Mouse (Mus musculus) layer of hippocampus, postnatal 10 days (tissue): ENCODE results near the gene Gm29094. TPM values are rescaled to one million over a fixed set of nuclear protein-coding genes. Genes with fewer than 3 reads are reported as not detected.
"Not testable (repeated sequence)": the region's sequence is repeated elsewhere in the genome, so short reads cannot be mapped to it uniquely, and the experiment has no call there.

Experiments
- DNase-seq, 2 experiments: peaks; one replicate each; pipeline ENCODE4 v3.0.0; 2021; ENCODE audit warnings: low spot score in 2 of 2
- long read RNA-seq: library from polyadenylated mRNA; stranded (forward); transcript quantifications from one replicate; pipeline ENCODE4 v2.0.0, GENCODE M21; 2023
- total RNA-seq, 2 experiments: library from RNA; stranded (reverse); gene quantifications; 2 replicates each; pipeline ENCODE4 v1.2.3; 2021

Gm29094 gene
- total RNA-seq: not detected
- long read RNA-seq: 0 reads

DNA sequence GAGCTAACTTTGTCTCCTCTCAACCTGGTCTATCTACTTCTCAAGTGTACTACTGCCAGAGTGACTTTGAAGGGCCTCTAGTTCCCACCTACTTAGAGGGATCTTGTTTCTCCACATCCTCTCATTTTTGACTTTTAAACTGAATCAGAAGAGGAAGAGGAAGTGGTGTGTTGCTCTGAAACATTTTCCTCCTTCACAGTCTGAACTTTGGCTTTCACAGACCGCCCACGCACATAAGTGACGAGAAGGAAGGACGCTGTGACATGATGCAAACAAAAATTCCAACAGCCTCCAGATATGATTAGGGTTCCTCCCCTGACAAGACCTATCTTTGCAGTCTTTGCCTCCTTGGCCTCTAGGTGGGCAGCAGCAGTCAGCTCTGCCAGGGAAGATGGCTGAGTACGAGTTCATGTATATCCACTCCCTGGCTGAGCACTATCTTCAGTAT lies at the start of gene Gm29094, which contains the start of gene Bcl2a1b:
Gm29094 (plus strand) TSS at position 411 of the 448 bp plus-strand sequence.
Bcl2a1b (plus strand) TSS at position 241 of the 448 bp plus-strand sequence.
- not testable (repeated sequence) for DNase-seq

DNA sequence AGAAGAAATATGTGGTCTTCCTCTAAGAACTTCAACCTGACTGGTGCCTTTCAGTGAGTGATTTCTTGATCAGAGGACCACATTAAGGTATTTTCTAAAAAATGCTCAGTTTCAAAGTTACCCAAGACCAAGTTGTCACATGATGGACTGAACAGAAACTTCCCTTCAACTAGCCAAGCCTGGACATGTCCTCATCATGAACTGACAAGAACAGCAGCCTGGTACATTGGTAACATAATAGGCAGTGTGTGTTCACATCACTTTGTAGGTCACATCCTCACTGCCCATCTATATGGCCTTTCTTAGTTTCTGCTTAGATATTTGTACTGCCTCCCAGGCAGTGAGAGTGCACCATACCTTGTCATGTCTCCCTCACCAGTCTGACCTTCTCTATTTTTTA lies 26.6 kb upstream of the Gm29094 start:
- DNase-seq: not testable (repeated sequence)

DNA sequence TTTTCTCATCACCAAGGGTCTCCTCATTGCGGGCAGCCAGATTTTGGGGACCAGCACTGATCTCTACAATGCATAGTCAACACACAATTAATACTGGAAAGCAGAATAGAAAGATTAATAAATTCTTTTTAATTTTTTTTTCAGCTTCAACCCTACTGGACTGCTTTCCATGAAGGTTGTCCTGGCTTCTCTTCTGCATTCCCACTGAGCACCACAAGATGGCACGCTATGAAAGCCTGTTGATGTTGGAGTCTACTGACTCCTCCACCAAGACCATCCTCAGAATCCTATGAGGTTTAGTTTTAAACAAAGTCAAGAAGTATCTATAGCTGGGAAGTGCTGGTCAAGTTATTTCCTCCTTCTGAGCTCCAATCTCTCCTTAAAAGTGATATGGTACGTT lies 20.3 kb upstream of the Gm29094 start:
- DNase-seq: peak; percentile 82 to 85

DNA sequence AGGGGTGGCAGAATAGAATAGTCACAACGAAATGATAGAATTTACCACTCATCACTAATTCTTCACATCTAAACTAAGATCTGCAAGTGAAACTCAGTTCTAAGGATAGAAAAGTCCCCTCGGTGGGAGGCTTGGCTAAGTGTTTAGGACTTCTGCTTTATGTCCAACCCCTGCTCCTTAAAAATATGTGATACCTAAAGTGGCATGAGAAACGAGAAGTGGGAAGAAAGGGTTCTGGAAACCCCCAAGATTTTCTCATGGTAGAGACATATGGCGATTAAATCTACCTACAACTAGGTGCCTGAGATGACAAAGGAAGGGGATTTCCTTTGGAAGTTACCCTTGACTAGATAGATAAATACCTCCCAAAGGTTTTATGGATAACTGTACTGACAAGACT lies 19.7 kb upstream of the Gm29094 start:
- not testable (repeated sequence) for DNase-seq

DNA sequence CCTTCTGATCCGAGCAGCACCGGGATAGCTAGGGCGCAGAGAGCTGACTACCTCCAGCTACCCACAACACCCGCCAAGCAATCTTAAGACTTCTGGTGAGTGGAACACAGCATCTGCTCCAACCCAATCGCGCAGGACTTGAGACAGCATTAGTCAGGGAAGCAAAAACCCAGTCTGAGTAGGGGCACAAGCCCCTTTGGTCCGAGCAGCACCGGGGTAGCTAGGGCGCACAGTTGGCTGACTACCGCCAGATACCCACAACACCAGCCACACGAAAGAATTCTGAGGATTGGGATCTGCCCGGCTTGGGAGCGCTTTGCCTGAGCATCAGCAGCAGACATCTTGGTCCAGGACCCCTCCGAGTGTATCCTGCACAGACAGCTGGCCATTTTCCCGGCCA lies 12.2 kb upstream of the Gm29094 start:
- not testable (repeated sequence) for DNase-seq

DNA sequence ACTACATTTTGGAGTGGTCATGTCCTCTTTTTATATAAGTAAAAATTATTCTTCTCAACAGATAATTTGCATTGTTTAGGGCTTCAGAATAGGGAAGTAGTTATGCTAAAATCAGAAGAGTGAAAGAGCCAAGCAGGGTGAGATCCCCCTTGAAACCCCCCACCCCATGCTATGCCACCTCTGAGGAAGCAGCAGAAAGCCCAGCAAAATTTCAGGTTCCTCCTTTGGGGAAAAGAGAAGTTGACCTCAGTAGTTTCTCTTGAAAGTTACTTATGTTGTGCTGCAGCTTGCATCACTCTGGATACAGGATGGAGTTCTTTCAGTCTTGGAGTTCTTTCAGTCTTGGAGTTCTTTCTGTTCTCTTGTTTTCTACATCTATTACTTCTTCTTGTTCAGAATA lies 3.7 kb upstream of the Gm29094 start:
- DNase-seq: not testable (repeated sequence)

DNA sequence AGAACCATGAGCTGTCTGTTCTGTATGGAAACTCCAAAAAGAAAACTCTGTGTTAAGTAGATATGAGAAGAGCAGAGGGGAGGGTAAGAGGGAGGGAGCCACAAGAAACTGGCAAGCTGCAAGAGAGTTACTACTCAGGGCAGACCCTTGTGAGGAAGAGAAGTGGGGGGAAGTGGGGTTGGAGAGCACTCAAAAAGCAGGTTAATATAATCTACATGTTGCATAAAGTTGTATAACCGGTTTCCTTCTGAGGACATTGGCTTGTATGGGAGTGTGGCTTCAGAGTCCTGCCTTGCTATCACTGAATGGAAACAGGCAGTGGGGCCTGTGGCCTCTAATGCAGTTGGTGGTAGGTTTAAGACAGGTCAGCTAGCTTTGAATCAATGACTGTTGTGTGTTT lies 1.7 kb upstream of the Gm29094 start:
- not testable (repeated sequence) for DNase-seq

DNA sequence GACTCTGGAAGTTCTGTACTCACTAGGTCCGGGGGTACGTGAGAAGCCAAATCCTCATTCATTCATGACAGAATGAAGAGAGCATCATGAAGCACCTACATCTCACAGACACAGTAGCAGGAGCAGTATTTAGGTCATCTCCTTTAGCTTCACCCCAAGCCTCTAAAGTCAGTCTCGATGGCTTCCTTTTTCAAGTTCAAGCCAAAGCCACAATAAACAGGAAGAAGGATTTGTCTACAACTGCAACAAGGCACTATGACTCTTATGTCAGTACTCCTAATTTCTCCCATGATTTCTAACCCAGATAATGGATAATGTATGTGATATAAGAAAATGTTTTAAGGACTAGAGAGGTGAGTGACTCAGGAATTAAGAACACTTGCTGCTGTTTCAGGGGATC lies 830 bp upstream of the Gm29094 start:
- not testable (repeated sequence) for DNase-seq

DNA sequence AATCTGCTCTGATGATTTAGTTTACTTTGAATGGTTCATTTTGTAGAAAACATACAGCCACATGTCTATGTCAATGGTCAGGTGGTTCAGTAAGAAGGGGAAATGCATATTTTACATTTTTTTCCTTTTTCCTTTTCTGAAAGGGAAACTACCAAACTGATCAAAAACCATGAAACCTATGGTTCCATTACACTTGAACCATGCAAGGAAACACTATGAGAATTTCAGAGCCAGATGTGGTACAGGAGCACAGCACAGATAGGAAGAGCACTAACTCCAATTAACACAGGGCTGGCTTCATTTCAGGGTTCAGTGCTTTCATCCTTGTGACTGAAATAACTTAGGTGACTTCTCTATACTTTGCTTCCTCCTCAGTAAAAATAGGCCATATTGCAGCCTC lies 3.1 kb downstream of the Gm29094 start:
- DNase-seq: not testable (repeated sequence)

DNA sequence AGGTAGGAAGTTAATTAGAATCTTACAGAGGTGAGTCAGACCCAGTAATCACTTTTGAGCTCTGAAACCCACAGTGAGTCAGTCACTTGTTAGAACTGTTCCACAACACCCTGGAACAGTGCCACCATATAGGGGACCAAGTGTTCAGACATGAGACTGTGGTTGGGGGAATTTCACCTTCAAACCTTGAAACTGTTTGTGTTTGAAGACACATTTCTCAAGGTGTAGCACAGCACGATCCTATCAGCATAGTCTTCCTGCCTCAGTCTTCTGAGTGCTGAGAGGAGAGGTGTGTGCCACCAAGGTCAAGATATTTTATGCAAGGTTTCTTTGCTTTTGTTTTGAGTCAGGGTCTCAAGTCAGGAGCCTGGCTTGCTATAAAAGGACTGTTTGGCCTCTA lies 9.8 kb downstream of the Gm29094 start:
- DNase-seq: not testable (repeated sequence)

DNA sequence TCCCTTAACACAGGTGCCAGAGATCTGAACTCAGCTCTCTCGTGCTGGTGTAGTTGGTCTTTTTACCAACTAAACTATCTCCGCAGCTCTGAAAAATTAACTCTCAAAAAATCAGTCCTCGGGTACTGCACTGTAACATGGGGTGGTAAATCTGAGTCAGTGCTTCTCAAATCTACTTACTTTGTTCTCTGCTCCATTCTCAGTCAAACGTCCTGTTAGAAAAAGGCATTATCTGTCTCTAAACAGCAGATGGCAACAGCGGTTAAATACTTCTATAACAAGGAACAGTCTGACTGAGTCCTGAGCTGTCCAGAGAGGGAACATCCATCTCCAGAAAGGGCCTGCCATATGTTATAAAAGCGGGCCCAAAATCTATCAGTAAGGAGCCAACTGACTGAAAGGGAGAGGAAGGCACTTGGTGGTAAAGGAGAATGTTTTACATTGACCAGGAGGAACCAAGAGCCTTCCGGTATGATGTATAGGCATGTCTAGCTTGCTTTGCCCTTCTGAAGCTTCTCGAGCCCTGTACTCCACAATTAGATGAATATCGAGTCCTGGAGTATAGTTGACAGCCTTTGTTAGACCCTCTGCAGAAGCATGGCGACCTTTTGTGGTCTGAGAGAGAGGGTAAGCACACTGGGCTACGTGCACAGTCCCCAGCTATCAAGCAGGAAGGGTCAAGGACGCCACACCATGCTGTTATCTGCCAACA lies 11.3 kb downstream of the Gm29094 start, which contains the start of gene Mthfs:
Mthfs (plus strand) TSS at position 324 of the 712 bp plus-strand sequence.
- peak in 1 of 2 experiments; percentile 38 for DNase-seq

DNA sequence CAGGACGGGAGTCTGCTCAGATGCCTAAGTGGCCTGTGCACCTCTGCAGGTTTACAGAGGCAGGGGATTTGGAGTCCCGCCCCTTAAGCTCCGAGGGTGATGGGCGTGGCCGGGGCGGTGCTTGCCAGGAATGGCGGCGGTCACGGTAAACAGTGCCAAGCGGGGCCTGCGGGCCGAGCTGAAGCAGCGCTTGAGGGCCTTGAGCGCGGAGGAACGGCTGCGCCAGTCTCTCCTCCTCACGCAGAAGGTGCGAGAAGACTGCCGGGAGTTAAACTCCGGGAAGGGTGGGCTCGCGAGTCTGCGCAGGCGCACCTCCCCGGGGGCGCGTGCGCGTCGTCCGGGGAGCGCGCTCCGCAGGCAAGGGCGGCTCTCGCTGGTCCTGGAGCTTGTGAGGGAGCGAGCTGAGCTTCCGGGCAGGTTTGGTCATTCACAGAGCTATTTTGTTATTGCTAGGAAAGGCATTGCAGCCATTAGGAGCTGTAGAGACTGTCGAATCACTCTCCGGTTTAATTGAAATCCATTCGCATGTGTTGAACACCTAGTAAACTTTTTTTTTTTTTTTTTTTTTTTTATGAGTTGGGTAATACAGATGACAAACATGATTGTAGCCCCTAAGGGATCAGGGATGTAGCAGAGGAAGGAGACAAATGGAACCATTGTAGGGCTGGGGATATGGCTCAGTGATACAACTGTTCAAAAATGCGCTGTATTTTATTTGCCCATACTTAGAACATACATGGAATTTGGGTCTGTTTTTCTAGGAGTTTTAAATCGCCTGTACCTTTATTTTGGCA lies 12.1 kb downstream of the Gm29094 start:
- peak; percentile 91 to 93 for DNase-seq

DNA sequence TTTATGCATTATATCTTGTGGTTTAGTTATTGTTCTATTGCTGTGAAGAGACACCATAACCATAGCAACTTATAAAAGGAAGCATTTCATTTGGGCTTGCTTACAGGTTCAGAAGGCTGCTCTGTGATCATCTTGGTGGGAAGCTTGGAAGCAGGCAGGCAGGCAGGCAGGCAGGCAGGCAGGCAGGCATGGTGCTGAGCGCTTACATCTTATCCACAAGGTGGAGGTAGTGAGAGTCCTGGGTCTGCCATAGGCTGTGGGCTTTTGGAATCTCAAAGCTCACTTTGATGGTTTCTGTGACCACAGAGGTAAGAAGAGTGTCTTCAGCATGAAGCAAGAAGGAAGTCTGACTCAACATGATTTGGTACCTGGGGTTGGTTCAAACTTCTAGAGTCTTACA lies 13.2 kb downstream of the Gm29094 start:
- peak in 1 of 2 experiments; percentile 38 for DNase-seq

DNA sequence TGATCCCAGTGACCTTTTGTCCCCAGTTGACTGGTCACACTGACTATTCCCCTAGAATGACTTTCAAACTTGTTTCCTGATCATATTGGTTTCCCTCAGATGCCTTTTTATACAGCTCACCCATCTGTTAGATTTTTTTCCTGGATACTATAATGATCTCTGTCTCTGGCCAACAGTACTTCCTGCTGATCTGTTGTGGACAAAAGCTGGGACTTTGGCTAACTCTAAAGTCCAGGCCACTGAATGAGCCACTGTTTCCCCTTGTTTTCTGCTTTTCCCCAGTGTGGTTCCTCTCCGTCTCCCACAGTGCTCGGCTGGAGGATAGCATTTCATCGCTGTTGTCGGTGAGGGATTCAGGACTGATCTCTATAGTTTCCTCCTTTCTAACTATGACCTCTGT lies 19.0 kb downstream of the Gm29094 start:
- not testable (repeated sequence) for DNase-seq

DNA sequence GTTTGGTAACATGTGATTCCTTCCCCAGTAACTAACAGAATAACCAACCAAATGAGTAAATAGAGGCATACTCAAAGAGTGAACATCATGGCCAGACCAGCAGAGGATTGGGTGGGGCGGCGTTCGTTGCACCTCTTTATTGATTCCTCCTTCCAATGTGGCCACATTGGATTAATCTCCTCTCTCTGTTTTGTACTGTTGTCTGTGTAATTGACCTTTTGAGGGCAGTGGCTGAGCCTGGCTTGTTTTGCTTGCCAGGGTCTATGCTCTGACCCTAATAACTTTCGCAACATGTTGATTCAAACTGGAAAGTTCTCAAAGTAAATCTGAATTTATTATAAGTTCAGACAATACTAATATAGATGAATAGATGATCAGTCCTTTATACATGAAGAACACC lies 20.5 kb downstream of the Gm29094 start:
- not testable (repeated sequence) for DNase-seq

DNA sequence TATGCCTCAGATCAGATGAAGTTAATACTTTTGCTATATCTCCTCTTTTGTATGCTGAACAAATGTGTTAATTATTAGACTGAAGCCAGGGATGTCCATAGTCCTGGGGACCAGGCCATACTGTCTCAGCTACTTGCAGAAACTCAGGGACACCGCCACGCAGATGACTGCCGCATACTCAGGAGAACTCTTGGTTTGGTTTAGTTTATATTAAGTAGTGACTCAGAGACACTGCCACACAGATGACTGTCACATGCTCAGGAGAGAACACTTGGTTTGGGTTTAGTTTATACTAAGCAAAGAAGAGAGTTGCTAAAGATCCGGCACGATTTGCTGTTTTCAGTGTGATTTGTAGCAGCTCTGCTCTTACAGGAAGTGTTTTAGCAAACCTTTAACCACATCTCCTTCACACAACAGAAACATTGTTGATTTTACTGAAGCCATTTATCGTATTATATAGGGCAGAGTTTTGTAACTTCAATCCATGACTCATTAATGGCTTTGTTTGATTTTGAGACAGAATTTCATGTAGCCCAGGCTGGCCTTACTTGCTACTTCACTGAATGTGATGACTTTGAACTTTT lies 21.6 kb downstream of the Gm29094 start:
- not testable (repeated sequence) for DNase-seq

DNA sequence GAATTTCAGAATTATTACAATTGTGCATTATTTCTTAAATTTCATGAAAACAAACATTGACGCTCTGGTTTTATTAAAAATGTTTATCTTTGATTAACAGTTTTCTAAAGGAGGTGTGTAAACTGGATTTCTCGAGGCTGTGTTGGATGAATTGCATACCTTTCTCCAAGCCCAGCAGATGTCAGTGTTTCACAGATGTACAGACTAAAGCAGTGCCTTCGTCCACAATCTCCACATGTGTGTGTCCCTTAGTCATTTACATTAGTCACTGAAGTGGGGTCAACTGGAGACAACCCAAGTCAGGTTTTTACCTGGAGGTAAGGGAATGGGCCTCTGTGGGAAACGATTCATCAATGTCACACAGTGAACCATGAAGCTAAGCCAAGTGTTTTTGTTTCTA lies 26.9 kb downstream of the Gm29094 start:
- no peak for DNase-seq

DNA sequence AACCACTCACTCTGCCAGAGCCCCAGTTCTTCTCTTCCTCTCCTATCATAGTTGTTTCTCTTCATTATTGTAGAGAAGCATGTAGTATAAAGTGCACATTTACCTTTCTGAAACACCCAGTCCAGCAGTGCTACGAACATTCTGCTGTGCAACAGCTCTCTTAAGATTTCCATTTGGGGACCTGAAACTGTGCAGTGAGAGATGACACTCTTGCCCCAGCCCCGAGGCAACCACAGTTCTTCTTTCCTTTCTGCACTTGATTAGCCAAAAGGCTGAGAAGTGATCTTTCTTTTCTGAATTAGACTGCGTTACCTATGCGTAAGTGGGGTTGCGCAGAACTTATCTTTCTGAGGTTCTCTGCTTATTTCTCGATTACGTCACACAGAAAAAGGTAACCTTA lies 28.9 kb downstream of the Gm29094 start:
- DNase-seq: no peak

DNA sequence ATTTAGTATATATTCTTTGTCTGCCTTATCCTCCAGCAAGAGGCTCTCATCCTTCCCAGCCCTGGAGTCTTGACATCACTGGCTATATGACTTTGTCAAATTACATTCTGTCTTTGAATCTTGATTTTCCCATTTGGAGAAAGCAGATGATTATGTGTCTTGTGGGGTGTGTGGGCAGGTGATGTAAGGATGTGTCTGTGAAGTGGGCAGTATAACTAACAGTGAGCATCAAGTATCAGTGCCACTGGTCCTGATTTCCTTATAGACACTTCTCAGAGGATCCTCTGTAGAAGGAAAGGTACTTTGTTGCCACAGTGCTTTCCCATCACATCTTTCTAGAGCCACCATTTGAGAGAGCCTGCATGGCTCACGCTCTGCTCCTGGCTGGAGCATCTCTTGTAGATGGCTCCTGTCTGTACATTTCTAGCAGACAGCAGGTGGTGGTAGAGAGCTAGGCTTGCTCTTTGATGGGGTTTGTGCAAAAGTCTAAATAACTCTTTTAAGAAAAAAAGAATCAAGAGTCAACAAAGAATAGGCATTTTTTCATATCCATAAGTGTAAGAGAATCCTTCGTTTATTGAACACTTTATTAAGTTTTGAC lies 31.8 kb downstream of the Gm29094 start:
- peak; percentile 70 to 77 for DNase-seq

DNA sequence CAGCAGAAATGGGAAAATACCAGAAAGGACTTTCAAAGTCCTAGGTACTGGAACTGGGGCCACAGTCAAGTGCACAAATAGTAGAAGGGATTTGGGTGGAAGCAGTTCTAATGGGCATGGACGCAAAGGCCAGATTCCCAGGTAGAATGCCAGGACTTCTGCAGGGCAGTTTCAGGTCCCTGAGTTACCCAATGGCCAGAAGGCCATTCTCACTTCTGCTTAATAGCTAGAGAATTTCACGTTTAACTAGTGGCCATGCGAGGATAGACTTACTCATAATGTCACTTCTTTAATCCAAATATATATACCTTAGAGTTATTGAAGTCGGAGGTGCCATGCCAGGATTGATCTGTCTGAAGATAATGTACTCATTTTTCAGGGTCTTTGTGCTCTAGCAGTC lies 38.0 kb downstream of the Gm29094 start:
- DNase-seq: not testable (repeated sequence)

DNA sequence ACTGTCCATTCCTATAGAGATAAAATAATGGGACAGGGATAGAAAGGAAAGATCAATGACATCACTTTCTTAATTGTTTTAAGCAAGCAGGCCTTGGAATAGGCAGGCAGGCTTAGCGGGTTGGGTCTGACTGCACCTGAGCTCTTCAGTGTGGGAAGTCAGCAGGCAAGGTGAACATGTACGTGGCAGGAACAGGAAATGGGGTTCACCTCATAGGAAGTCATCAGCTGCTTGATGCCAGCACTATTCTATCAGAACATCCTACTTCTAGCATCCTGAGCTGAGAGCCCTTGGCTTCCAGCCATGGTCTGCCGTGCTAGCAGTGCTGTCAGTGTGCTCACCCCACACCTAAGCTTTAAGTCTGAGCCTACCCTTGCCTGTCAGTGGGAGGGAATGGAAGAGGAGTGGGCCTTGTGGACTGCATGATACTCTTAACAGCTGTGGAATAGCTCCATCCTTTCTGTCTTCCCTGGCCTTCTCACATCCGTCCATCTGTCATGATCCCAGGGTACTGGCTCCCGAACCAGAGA lies 39.9 kb downstream of the Gm29094 start:
- DNase-seq: not testable (repeated sequence)
